Mouse (Mus musculus) lung, embryonic 16.5 days (tissue): ENCODE measurements around the gene Ppm1h. TPM values are rescaled to one million over a fixed set of nuclear protein-coding genes. Genes with fewer than 3 reads are reported as not detected.

Experiments used
- ATAC-seq: fragments of 200-750 bp; cut with Nextera tagmentation; 2 replicates; pipeline ENCODE4 v1.8.0; 2017; ENCODE audit warnings: low read depth, mild to moderate bottlenecking, moderate library complexity
- H3K27ac ChIP-seq: fragments of 300-500 bp; sonication (generic); 2 replicates; pipeline ENCODE4 v1.5.1; 2014; ENCODE audit warnings: mild to moderate bottlenecking, control low read depth, low read length
- H3K27me3 ChIP-seq: fragments of 300-500 bp; sonication (generic); 2 replicates; pipeline ENCODE4 v1.6.1; 2014; ENCODE audit warnings: low read depth, low read length, mixed read lengths; ENCODE audit not compliant: control insufficient read depth, insufficient read depth
- H3K36me3 ChIP-seq: fragments of 300-500 bp; sonication (generic); 2 replicates; pipeline ENCODE4 v1.6.1; 2014; ENCODE audit warnings: low read length; ENCODE audit not compliant: control insufficient read depth, insufficient read depth
- H3K4me1 ChIP-seq: fragments of 300-500 bp; sonication (generic); replicated peaks from 2 replicates; pipeline ENCODE4 v1.6.1; 2014; ENCODE audit warnings: low read length, mixed read lengths; ENCODE audit not compliant: control insufficient read depth, insufficient read depth
- H3K4me2 ChIP-seq: fragments of 300-500 bp; sonication (generic); 2 replicates; pipeline ENCODE4 v1.6.1; 2014; ENCODE audit warnings: low read depth, low read length, control low read depth
- H3K4me3 ChIP-seq: fragments of 300-500 bp; sonication (generic); 2 replicates; pipeline ENCODE4 v1.5.1; 2014; ENCODE audit warnings: mild to moderate bottlenecking, low read length, control low read depth
- H3K9ac ChIP-seq: fragments of 300-500 bp; sonication (generic); 2 replicates; pipeline ENCODE4 v1.6.1; 2014; ENCODE audit warnings: low read length, control low read depth
- H3K9me3 ChIP-seq: fragments of 300-500 bp; sonication (generic); 2 replicates; pipeline ENCODE4 v1.6.1; 2016; ENCODE audit warnings: low read length; ENCODE audit not compliant: control insufficient read depth
- WGBS: fragments of 180-500 bp; shearing (Covaris S2); extraction: QIAGEN DNeasy Blood & Tissue Kit; methylation state at CpG from one replicate; pipeline ENCODE4 v1.1.7; 2014; 5-methylcytosine and 5-hydroxymethylcytosine counted together
- polyA plus RNA-seq: library from polyadenylated mRNA; unstranded; fragments of >200 nt; fragmentation: Nextera tagmentation; extraction: Ambion mirVana; gene quantifications from 2 replicates; pipeline ENCODE4 v1.2.1, GENCODE M21; 2015

Ppm1h gene
- polyA plus RNA-seq, 1 experiment from 2014 or later, result 7.3 TPM

DNA sequence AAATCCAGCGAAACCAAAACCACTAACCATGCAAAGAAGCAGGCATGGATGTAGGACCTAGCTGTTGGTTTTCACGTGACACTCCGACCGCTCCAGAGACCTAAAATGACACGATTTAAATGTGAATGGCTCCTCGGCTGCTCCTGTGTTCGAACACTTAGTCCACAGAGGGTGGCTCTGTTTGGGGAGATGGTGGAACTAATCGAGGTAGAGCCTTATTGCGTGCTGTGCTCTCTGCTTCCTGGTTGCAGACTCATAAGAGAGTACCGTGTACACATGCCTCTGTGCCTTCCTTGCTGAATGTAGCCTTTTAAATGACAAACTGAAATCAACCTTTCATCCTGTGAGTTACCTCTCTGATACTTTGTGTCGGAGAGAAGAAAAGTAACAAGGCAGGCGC is 79.2 kb downstream of the Ppm1h start:
- H3K27me3 ChIP-seq, result no peaks in the 10 kb centered on the region
- no peak overlapping the region for H3K4me3 ChIP-seq
- ATAC-seq, result no peak
- H3K4me1 ChIP-seq, result peaks cover 19% of the 10 kb centered on the region
- H3K9me3 ChIP-seq, result no peaks in the 10 kb centered on the region
- no peak overlapping the region for H3K27ac ChIP-seq
- H3K36me3 ChIP-seq, result no peaks in the 10 kb centered on the region
- no peak overlapping the region for H3K4me2 ChIP-seq
- WGBS, result 64% methylated on average over 12 of the region's 12 CpGs
- H3K9ac ChIP-seq, result no peak overlapping the region

DNA sequence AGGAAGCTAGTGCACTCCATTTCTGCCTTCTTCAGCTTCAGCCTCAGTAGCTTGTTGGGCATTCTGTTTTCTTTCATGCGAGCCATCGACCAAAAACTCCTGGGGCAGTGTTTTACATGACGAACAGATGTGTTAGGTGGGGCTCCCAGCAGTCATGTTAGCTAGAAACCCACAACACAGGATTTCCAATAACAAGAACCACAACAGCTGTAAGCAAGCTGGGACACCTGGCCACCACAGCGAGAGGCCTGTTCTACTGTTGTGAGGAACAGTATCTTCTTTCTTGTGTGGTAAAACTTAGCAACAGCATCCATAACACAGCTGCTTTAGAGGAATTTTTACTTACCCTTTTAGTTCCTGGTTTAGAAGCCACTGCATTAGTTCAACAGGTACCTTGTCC is 79.8 kb downstream of the Ppm1h start:
- Histone ChIP-seq H3K27ac (no peak overlapping the region), H3K4me1 (peaks cover 20% of the 10 kb centered on the region), H3K9ac (no peak overlapping the region), H3K36me3 (no peaks in the 10 kb centered on the region), H3K4me3 (no peak overlapping the region), H3K4me2 (no peak overlapping the region), H3K9me3 (no peaks in the 10 kb centered on the region), H3K27me3 (no peaks in the 10 kb centered on the region)
- 68% methylated on average over 4 of the region's 4 CpGs for WGBS
- ATAC-seq, result no peak

DNA sequence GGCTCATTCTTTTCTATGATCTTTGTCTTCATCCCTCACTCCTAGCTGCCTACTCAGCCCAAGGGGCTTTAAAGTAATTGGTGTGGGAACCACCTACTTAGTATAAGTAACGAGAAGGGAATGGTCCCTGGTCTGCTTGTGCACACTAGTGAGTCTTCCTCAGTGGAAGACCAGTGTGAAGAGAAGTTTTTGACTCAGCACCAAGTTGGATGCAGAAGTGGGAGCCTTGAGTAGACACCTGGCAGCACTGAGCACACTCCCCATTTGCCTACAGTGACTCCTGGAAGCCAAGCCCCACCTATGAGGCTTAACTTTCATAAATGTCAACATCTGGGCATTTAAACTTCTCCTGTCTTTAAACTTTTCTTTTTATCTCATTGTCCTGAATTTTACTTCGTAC is 81.2 kb downstream of the Ppm1h start:
- 73% methylated on average over 2 of the region's 2 CpGs for WGBS
- ATAC-seq, result no peak

DNA sequence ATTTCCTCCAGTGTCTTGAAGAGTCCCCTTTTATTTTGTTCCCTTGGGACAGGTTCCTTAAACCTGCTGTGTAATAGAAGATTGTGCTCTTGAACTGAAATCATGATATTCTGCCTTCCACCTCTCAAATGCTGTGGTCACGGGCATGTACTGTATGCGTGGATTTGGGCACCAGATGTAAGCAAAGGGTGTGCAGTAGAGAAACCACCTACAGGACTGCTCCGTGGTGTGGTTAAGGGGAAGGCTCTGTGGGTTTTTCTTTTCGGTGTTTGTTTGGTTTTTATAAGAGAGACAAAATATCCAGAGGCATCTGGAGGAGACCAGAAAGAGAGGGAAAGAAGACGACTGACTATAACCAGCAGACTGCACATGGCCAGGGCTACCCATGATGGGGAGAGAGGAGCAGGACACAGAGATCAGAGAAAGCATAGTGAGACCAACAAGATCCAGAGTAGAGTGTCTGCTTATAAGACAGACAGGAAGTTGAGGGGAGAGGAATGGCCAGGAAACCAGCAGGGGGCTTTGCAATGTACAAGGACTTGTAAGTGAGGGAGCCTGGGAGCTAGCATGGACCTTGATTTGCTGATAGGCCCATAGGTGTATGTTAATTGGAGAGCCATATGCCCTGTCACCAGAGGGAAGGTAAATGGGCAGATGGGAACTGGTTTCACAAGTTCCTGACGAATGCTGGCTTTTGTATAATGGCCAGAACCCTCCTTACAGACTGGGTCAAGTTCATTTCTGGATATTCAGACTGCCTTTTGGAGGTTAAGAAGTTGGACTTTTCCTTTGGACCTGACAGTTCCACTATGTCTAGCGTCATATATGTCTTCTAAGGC is 82.1 kb downstream of the Ppm1h start:
- Histone ChIP-seq H3K4me2 (no peak overlapping the region), H3K4me1 (peaks cover 19% of the 10 kb centered on the region; the same call in 1 of the 2 replicates), H3K9me3 (no peaks in the 10 kb centered on the region), H3K4me3 (no peak overlapping the region), H3K9ac (no peak overlapping the region), H3K36me3 (no peaks in the 10 kb centered on the region), H3K27me3 (no peaks in the 10 kb centered on the region), H3K27ac (no peak overlapping the region)
- no peak for ATAC-seq
- 66% methylated on average over 7 of the region's 7 CpGs for WGBS

More for the DNA sequence above, 81.2 kb downstream of the Ppm1h start:
- Histone ChIP-seq H3K36me3 (no peaks in the 10 kb centered on the region), H3K9ac (no peak overlapping the region), H3K27ac (no peak overlapping the region), H3K9me3 (no peaks in the 10 kb centered on the region), H3K4me3 (no peak overlapping the region), H3K4me1 (peaks cover 15% of the 10 kb centered on the region; the same call in 1 of the 2 replicates), H3K4me2 (no peak overlapping the region), H3K27me3 (no peaks in the 10 kb centered on the region)

DNA sequence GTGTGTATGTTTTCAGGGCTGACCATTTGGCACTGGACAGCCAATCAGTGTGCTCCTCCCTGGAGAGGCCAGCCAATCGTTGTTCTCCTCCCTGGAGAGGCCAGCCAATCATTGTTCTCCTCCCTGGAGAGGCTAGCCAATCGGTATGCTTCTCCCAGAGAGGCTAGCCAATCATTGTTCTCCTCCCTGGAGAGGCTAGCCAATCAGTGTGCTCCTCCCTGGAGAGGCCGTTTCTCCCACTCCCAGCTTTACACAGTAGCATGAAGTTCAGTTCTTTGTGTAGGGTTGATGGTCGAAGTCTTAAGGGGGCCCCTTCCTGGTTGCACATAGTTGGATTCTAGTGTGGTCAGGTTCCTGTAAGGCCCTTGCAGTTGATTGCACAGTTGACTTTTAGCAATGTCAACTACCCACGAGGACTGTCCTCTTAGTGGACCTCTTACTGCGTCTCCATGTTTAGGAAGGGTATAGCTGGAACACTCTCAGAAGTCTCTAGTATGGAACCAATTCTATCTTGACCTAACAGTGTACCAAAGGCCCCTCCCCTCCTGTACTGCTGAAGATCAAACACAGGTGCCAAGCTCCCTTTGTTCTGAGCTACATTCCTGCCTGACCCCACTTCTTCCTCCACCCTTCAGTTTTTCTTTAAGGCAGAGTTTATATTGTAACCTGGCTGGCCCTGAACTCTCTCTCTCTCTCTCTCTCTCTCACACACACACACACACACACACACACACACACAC is 84.4 kb downstream of the Ppm1h start:
- Histone ChIP-seq H3K36me3 (no peaks in the 10 kb centered on the region), H3K27me3 (no peaks in the 10 kb centered on the region; the same call in 1 of the 2 replicates), H3K9me3 (no peaks in the 10 kb centered on the region), H3K27ac (peak overlapping the region; percentile 11), H3K4me1 (peaks cover 17% of the 10 kb centered on the region; the same call in 1 of the 2 replicates), H3K4me3 (no peak overlapping the region), H3K4me2 (no peak overlapping the region), H3K9ac (no peak overlapping the region)
- peak; percentile 80 for ATAC-seq
- WGBS, result 56% methylated on average over 6 of the region's 6 CpGs

DNA sequence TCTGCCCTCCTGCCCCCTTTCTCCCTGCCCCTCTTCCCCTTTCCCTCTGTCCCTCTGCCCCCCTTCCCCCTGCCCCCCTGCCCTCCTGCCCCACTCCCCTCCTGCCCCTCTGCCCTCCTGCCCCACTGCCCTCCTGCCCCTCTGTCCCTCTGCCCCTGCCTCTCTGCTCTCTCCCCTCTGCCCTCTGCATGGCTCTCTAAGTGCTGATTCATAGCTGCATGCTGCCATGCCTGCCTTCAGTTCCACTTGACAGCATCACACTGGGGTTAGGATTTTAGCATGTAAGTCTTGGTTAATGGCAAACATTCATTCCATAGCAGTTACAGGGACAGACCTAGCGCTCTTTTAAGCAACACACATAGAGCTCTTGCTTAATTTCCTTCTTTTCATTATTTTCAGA is 85.0 kb downstream of the Ppm1h start:
- Histone ChIP-seq H3K9me3 (no peaks in the 10 kb centered on the region), H3K36me3 (no peaks in the 10 kb centered on the region), H3K27ac (no peak overlapping the region; the same call in 1 of the 2 replicates), H3K9ac (no peak overlapping the region), H3K27me3 (no peaks in the 10 kb centered on the region; the same call in 1 of the 2 replicates), H3K4me1 (peaks cover 17% of the 10 kb centered on the region; the same call in 1 of the 2 replicates), H3K4me2 (no peak overlapping the region), H3K4me3 (no peak overlapping the region)
- no peak for ATAC-seq
- 60% methylated on average over 1 of the region's 1 CpGs for WGBS

DNA sequence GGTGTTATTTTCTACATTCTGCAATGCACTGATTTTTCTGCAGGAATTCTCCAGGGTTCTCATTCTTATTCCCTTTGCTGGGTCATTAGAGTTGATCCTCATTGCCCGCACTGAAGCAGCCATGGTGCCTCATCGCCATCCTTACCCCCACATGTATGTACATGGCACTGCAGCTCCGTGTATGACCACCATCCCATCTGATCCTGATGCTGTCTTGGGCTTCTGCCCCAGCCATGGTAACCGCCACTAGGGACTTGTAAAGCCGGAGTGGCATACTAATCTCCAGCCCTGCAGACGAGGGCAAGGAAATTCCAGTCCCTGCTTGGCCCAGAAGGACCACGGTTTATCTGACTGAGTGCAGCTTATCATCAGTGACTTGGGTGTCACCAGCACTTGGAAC is 86.1 kb downstream of the Ppm1h start:
- 48% methylated on average over 7 of the region's 7 CpGs for WGBS
- peak overlapping the region; percentile 15 for H3K27ac ChIP-seq
- H3K9ac ChIP-seq, result no peak overlapping the region

DNA sequence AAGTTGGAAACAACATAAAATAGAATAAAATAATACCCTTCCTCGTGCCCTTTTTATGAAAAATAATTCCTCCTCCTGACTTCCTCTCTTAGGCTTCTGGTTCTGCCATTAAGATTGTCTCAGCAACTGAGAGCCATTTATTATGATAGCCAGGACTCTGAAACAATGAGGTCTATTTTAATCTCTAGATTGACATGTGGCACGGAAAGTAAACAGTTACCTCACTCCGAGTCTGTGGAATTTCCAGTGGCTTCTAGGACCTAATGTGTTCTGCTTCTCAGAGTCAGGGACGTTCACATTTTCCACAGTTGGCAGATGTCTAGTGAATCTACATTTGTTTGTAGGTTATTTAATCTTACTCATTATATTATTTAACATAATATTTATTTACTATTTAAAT is 87.0 kb downstream of the Ppm1h start:
- 19% methylated on average over 4 of the region's 4 CpGs for WGBS
- Histone ChIP-seq H3K4me2 (no peak overlapping the region), H3K4me1 (peaks cover 23% of the 10 kb centered on the region)

More for the DNA sequence above, 86.1 kb downstream of the Ppm1h start:
- Histone ChIP-seq H3K4me3 (no peak overlapping the region), H3K4me1 (peaks cover 17% of the 10 kb centered on the region; the same call in 1 of the 2 replicates), H3K27me3 (no peaks in the 10 kb centered on the region; the same call in 1 of the 2 replicates), H3K36me3 (no peaks in the 10 kb centered on the region), H3K9me3 (no peaks in the 10 kb centered on the region), H3K4me2 (no peak overlapping the region)
- ATAC-seq, result no peak

DNA sequence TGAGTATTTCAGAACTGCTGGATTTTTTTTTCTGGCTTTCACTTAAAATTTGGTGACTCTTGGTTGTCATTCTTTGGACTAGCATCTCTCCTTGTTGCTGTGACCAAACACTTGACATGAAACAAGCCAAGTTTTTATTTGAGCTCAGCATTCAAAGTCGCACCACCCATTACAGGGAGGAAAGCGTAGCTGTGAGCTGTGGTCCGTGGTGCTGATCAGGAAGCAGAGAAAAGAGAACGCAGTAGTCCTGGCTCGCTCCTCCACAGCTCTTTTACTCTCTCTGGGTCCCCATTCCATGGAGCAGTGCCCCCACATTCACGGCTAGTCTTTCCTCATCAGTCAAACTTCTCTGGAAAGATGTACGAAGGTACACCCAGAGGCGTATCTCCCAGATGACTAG is 87.4 kb downstream of the Ppm1h start:
- H3K9ac ChIP-seq, result no peak overlapping the region
- WGBS, result 22% methylated on average over 8 of the region's 8 CpGs
- no peak overlapping the region for H3K27ac ChIP-seq
- peaks cover 25% of the 10 kb centered on the region for H3K4me1 ChIP-seq
- no peak for ATAC-seq
- H3K4me3 ChIP-seq, result no peak overlapping the region
- no peak overlapping the region for H3K4me2 ChIP-seq
- H3K27me3 ChIP-seq, result no peaks in the 10 kb centered on the region; the same call in 1 of the 2 replicates
- no peaks in the 10 kb centered on the region for H3K36me3 ChIP-seq
- no peaks in the 10 kb centered on the region for H3K9me3 ChIP-seq

More for the DNA sequence above, 87.0 kb downstream of the Ppm1h start:
- Histone ChIP-seq H3K36me3 (no peaks in the 10 kb centered on the region), H3K9ac (no peak overlapping the region), H3K9me3 (no peaks in the 10 kb centered on the region), H3K4me3 (no peak overlapping the region), H3K27me3 (no peaks in the 10 kb centered on the region; the same call in 1 of the 2 replicates), H3K27ac (no peak overlapping the region)
- ATAC-seq, result 0 out of 2 replicates have a peak, but pooled peaks have one; percentile 45
